Mouse (Mus musculus) erythroblast, embryonic 14.5 days (primary cell): ENCODE measurements around the gene Rasa2. TPM values are rescaled to one million over a fixed set of nuclear protein-coding genes. Genes with fewer than 3 reads are reported as not detected.
"Not testable (repeated sequence)": the region's sequence is repeated elsewhere in the genome, so short reads cannot be mapped to it uniquely, and the experiment has no call there.

Experiments used
- H3K27me3 ChIP-seq: 2 replicates; pipeline ENCODE4 v1.6.1; 2012; ENCODE audit warnings: inconsistent platforms; ENCODE audit not compliant: control insufficient read depth
- H3K36me3 ChIP-seq: 2 replicates; pipeline ENCODE4 v1.6.1; 2012; ENCODE audit warnings: mild to moderate bottlenecking, inconsistent platforms; ENCODE audit not compliant: control insufficient read depth
- H3K4me1 ChIP-seq: 2 replicates; pipeline ENCODE4 v1.6.1; 2012; ENCODE audit warnings: inconsistent platforms; ENCODE audit not compliant: control insufficient read depth
- H3K4me3 ChIP-seq: replicated peaks from 2 replicates; pipeline ENCODE3; 2012; ENCODE audit warnings: moderate library complexity, mild to moderate bottlenecking, inconsistent platforms
- H3K9me3 ChIP-seq: 2 replicates; pipeline ENCODE4 v1.6.1; 2012; ENCODE audit warnings: low read length, inconsistent platforms, mixed read lengths; ENCODE audit not compliant: control insufficient read depth
- GATA1 ChIP-seq: IDR thresholded peaks from 2 replicates; pipeline ENCODE4 v1.6.1; 2012; ENCODE audit warnings: low read length, inconsistent platforms, mixed read lengths
- TAL1 ChIP-seq: IDR thresholded peaks from 3 replicates; pipeline ENCODE4 v1.6.1; 2012; ENCODE audit warnings: low read length, inconsistent platforms, mixed read lengths
- polyA plus RNA-seq: library from polyadenylated mRNA; stranded (reverse); fragments of >175 nt; gene quantifications from 2 replicates; pipeline ENCODE4 v1.2.3, GENCODE M21; 2012

The Rasa2 gene
- polyA plus RNA-seq, 1 experiment, result not detected

GRCm38 (mm10) chr9:96526011-96526410, 105.4 kb downstream of the Rasa2 start:
- H3K4me3 ChIP-seq, result no peak overlapping the region
- no peaks in the 10 kb centered on the region for H3K9me3 ChIP-seq
- TF ChIP-seq GATA1 (no peak), TAL1 (no peak)
- H3K36me3 ChIP-seq, result no peaks in the 10 kb centered on the region
- no peaks in the 10 kb centered on the region; the same call in none of the 2 replicates for H3K27me3 ChIP-seq
- H3K4me1 ChIP-seq, result peaks cover 7% of the 10 kb centered on the region

- Histone ChIP-seq H3K27me3 (no peaks in the 10 kb centered on the region; the same call in none of the 2 replicates), H3K36me3 (no peaks in the 10 kb centered on the region), H3K9me3 (no peaks in the 10 kb centered on the region), H3K4me3 (no peak within 1 kb of the TSS), H3K4me1 (peaks cover 7% of the 10 kb centered on the region)
- TF ChIP-seq TAL1 (no peak), GATA1 (no peak)
These were observed 106.4 kb downstream of the Rasa2 start, which contains the start of gene Gm28729 for GRCm38 (mm10) chr9:96524972-96525506. TSS of gene Gm28729 (minus strand) at chr9:96525264.

GRCm38 (mm10) chr9:96523148-96523547, 108.3 kb downstream of the Rasa2 start:
- Histone ChIP-seq H3K9me3 (no peaks in the 10 kb centered on the region), H3K4me1 (peaks cover 7% of the 10 kb centered on the region), H3K27me3 (no peaks in the 10 kb centered on the region; the same call in none of the 2 replicates), H3K4me3 (no peak overlapping the region), H3K36me3 (no peaks in the 10 kb centered on the region)
- no peak for TF ChIP-seq TAL1
- no peak for TF ChIP-seq GATA1

- not testable (repeated sequence) for H3K27me3 ChIP-seq, H3K4me3 ChIP-seq, H3K9me3 ChIP-seq, H3K36me3 ChIP-seq
- peaks cover 13% of the 10 kb centered on the region for H3K4me1 ChIP-seq
These were observed 109.8 kb downstream of the Rasa2 start for GRCm38 (mm10) chr9:96521574-96521973.

- Histone ChIP-seq H3K9me3 (no peaks in the 10 kb centered on the region), H3K27me3 (no peaks in the 10 kb centered on the region), H3K36me3 (no peaks in the 10 kb centered on the region), H3K4me1 (peaks cover 34% of the 10 kb centered on the region), H3K4me3 (no peak overlapping the region)
- TF ChIP-seq TAL1, result no peak
These were observed 114.0 kb downstream of the Rasa2 start for GRCm38 (mm10) chr9:96517429-96517828.

GRCm38 (mm10) chr9:96516806-96517205, 114.6 kb downstream of the Rasa2 start:
- TF ChIP-seq GATA1 (no peak), TAL1 (no peak)
- no peaks in the 10 kb centered on the region for H3K27me3 ChIP-seq
- no peaks in the 10 kb centered on the region for H3K36me3 ChIP-seq
- H3K9me3 ChIP-seq, result no peaks in the 10 kb centered on the region
- H3K4me3 ChIP-seq, result no peak overlapping the region
- peaks cover 34% of the 10 kb centered on the region for H3K4me1 ChIP-seq

GRCm38 (mm10) chr9:96515737-96516136, 115.7 kb downstream of the Rasa2 start:
- TF ChIP-seq TAL1 (no peak), GATA1 (no peak)
- Histone ChIP-seq H3K4me1 (peaks cover 34% of the 10 kb centered on the region), H3K27me3 (no peaks in the 10 kb centered on the region), H3K9me3 (no peaks in the 10 kb centered on the region), H3K36me3 (no peaks in the 10 kb centered on the region), H3K4me3 (no peak overlapping the region)

- H3K4me3 ChIP-seq, result no peak overlapping the region
- peaks cover 34% of the 10 kb centered on the region for H3K4me1 ChIP-seq
- no peaks in the 10 kb centered on the region for H3K36me3 ChIP-seq
- no peaks in the 10 kb centered on the region for H3K27me3 ChIP-seq
- TF ChIP-seq TAL1 (no peak), GATA1 (no peak)
- no peaks in the 10 kb centered on the region for H3K9me3 ChIP-seq
These were observed 117.1 kb downstream of the Rasa2 start for GRCm38 (mm10) chr9:96514278-96514677.

GRCm38 (mm10) chr9:96506011-96506498, 125.4 kb downstream of the Rasa2 start:
- Histone ChIP-seq H3K4me1 (no peaks in the 10 kb centered on the region; the same call in 1 of the 2 replicates), H3K4me3 (no peak overlapping the region), H3K27me3 (no peaks in the 10 kb centered on the region), H3K36me3 (no peaks in the 10 kb centered on the region), H3K9me3 (peaks cover 3% of the 10 kb centered on the region)
- TF ChIP-seq TAL1 (no peak), GATA1 (no peak)

GRCm38 (mm10) chr9:96505156-96505555, 126.3 kb downstream of the Rasa2 start:
- H3K4me3 ChIP-seq, result no peak overlapping the region
- no peaks in the 10 kb centered on the region; the same call in 1 of the 2 replicates for H3K4me1 ChIP-seq
- TF ChIP-seq GATA1, result no peak
- no peak for TF ChIP-seq TAL1
- peaks cover 3% of the 10 kb centered on the region for H3K9me3 ChIP-seq
- no peaks in the 10 kb centered on the region for H3K27me3 ChIP-seq
- no peaks in the 10 kb centered on the region for H3K36me3 ChIP-seq
